Mouse (Mus musculus) adrenal gland, postnatal 4 days (tissue): Measurements from ENCODE around the gene Tusc2. TPM values are rescaled to one million over a fixed set of nuclear protein-coding genes. Genes with fewer than 3 reads are reported as not detected.
"Not testable (repeated sequence)": the region's sequence is repeated elsewhere in the genome, so short reads cannot be mapped to it uniquely, and the experiment has no call there.

Source experiments
- DNase-seq, 2 experiments: peaks; one replicate each; pipeline ENCODE4 v3.0.0; 2021 to 2022; ENCODE audit warnings: low spot score in 2 of 2, mixed read lengths in 2 of 2
- total RNA-seq, 2 experiments: library from RNA; stranded (reverse); gene quantifications; 2 replicates each; pipeline ENCODE4 v1.2.3; 2021

Gene Tusc2
- total RNA-seq, 2 experiments from 2014 or later = 31.8 to 33.8 TPM

GRCm38 (mm10) chr9:107566855-107567254, 3.8 kb downstream of the Tusc2 start:
- no peak for DNase-seq

- DNase-seq = no peak
Measured at GRCm38 (mm10) chr9:107567702-107568319, 4.8 kb downstream of the Tusc2 start, which contains the start of gene Hyal2. TSS of gene Hyal2 (plus strand) at chr9:107567945.

GRCm38 (mm10) chr9:107568331-107569261, 5.5 kb downstream of the Tusc2 start:
- DNase-seq = peak in 1 of 2 experiments; percentile 75

- no peak for DNase-seq
Measured at GRCm38 (mm10) chr9:107569270-107569669, 6.2 kb downstream of the Tusc2 start.

- DNase-seq = no peak
Measured at GRCm38 (mm10) chr9:107570016-107570415, 7.0 kb downstream of the Tusc2 start.

GRCm38 (mm10) chr9:107570845-107571244, 7.8 kb downstream of the Tusc2 start:
- DNase-seq = no peak

- no peak for DNase-seq
Measured at GRCm38 (mm10) chr9:107571534-107572326, 8.7 kb downstream of the Tusc2 start.

- no peak for DNase-seq
Measured at GRCm38 (mm10) chr9:107572327-107572662, 9.2 kb downstream of the Tusc2 start.

- DNase-seq = not testable (repeated sequence)
Measured at GRCm38 (mm10) chr9:107573774-107574173, 10.7 kb downstream of the Tusc2 start.

- DNase-seq = no peak
Measured at GRCm38 (mm10) chr9:107575579-107576356, 12.7 kb downstream of the Tusc2 start.

- DNase-seq = peak; percentile 46 to 75
Measured at GRCm38 (mm10) chr9:107576357-107577107, 13.5 kb downstream of the Tusc2 start, which contains the start of gene Hyal1. TSS of gene Hyal1 (plus strand) at chr9:107576927.

- no peak for DNase-seq
Measured at GRCm38 (mm10) chr9:107577871-107578270, 14.8 kb downstream of the Tusc2 start.

GRCm38 (mm10) chr9:107578587-107578986, 15.5 kb downstream of the Tusc2 start, which contains the start of gene Naa80:
TSS of gene Naa80 (plus strand) at chr9:107578887.
- DNase-seq = no peak

GRCm38 (mm10) chr9:107579023-107579900, 16.2 kb downstream of the Tusc2 start:
- DNase-seq = no peak

GRCm38 (mm10) chr9:107580501-107581317, 17.7 kb downstream of the Tusc2 start, which contains the start of gene Hyal3:
TSS of gene Hyal3 (plus strand) at chr9:107580818.
- DNase-seq = peak; percentile 60 to 80

- DNase-seq = no peak
Measured at GRCm38 (mm10) chr9:107581584-107581983, 18.5 kb downstream of the Tusc2 start.

GRCm38 (mm10) chr9:107582509-107583062, 19.5 kb downstream of the Tusc2 start:
- no peak for DNase-seq

- DNase-seq = no peak
Measured at GRCm38 (mm10) chr9:107583174-107583573, 20.1 kb downstream of the Tusc2 start.
